In the genomic region with DNA sequence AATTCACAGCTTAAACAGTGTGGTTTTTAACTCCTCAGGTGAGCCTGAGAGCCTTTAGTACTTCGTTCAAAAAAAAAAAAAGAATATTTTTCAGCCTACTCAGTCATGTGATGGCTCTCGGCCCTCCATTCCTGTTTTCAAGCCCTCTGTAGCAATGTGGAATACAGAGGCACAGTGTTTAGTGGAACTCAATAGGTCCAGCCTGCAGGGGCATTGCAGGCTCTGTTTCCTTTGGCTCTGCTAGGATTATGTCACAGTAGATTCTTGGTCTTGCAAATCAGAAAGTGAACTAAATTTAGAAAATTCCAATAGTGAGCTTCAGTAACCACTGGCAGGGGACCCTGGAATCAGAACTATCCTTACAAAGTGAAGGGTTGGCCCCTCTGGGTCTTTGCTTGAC, we compare ENCODE assay signal across 21 mouse cellular contexts. TPM values are rescaled to one million over a fixed set of nuclear protein-coding genes. Genes with fewer than 3 reads are reported as not detected.
A peak's percentile ranks its signal among the peaks of the same experiment; 100 is the strongest.
DNase-seq lines count a peak whose midpoint lies in the region; ATAC-seq and TF ChIP-seq lines count a peak whose summit lies in the region.
"Had no signal": no experiment of that assay in that cellular context is flagged by ENCODE, and none has a peak within 500 bp of the region (broad histone marks: within the 10 kb centered on the region; RNA-seq: fewer than 3 reads in every experiment).

No protein-coding gene starts in this region.

- H3K27me3 ChIP-seq in heart, embryonic 10.5 days (ENCODE audit: insufficient read depth, poor library complexity, severe bottlenecking), result no peaks in the 10 kb centered on the region
- H3K27me3 ChIP-seq in heart, postnatal 0 days (ENCODE audit: control insufficient read depth, insufficient read depth, low read length), result no peaks in the 10 kb centered on the region
- H3K27me3 ChIP-seq in embryonic facial prominence, embryonic 15.5 days, result no peaks in the 10 kb centered on the region
- no peaks in the 10 kb centered on the region for H3K27me3 ChIP-seq in forebrain, embryonic 11.5 days (ENCODE audit: control insufficient read depth, insufficient read depth, low read length)
- H3K27me3 ChIP-seq: midbrain, embryonic 12.5 days had no signal

- no peak for TF ChIP-seq CTCF in heart, postnatal 0 days (IDR thresholded peaks at IDR 0.05; ENCODE audit: low read depth)

- H3K9ac ChIP-seq in heart, postnatal 0 days (replicated peaks; ENCODE audit: low read depth, low read length), result no peak overlapping the region
- no peak overlapping the region for H3K9ac ChIP-seq in embryonic facial prominence, embryonic 15.5 days
- H3K9ac ChIP-seq in forebrain, embryonic 11.5 days (ENCODE audit: low read length), result no peak overlapping the region
- H3K9ac ChIP-seq: liver, embryonic 15.5 days; midbrain, embryonic 12.5 days had no signal

- H3K27ac ChIP-seq in heart, embryonic 10.5 days, result no peak overlapping the region; the same call in 1 of the 2 replicates
- no peak overlapping the region for H3K27ac ChIP-seq in heart, postnatal 0 days (ENCODE audit: low read depth)
- H3K27ac ChIP-seq in embryonic facial prominence, embryonic 15.5 days (replicated peaks), result peak overlapping the region; percentile 35; the same call in 1 of the 2 replicates
- H3K27ac ChIP-seq in forebrain, embryonic 11.5 days (ENCODE audit: low read depth, low read length), result no peak overlapping the region
- H3K27ac ChIP-seq: kidney, postnatal 0 days; liver, embryonic 15.5 days; midbrain, embryonic 12.5 days; stomach, postnatal 0 days had no signal

- DNase-seq in heart, adult 11 months, result peak; percentile 79
- no peak for DNase-seq in heart, embryonic 10.5 days (ENCODE audit: low spot score)
- DNase-seq in heart, postnatal 0 days (ENCODE audit: low spot score), result peak; percentile 22
- no peak for DNase-seq in heart, adult 8-10 months (ENCODE audit: low spot score)
- DNase-seq in adipocyte (ENCODE audit: low spot score), result peak; percentile 57
- DNase-seq in gastrocnemius, postnatal 25 days, result no peak
- DNase-seq in forebrain, embryonic 11.5 days (ENCODE audit: low spot score), result no peak
- DNase-seq: adrenal gland, adult 2 months; B cell, adult 2 months; cerebellum, postnatal 14 days; gastrocnemius, postnatal 36 days; kidney, adult 18-20 months had no signal

- ATAC-seq in heart, postnatal 0 days (ENCODE audit: insufficient read depth, low read depth), result 0 out of 2 replicates have a peak, but pooled peaks have one; percentile 57
- ATAC-seq in embryonic facial prominence, embryonic 15.5 days (ENCODE audit: insufficient number of reproducible peaks, low FRiP score, low TSS enrichment, low read depth), result no peak
- no peak for ATAC-seq in forebrain, embryonic 11.5 days (replicated peaks; ENCODE audit: low FRiP score)
- ATAC-seq: forebrain, embryonic 14.5 days had no signal

- TF ChIP-seq EP300 in heart, postnatal 0 days (IDR thresholded peaks at IDR 0.05; ENCODE audit: low read depth), result no peak

- no peaks in the 10 kb centered on the region for H3K9me3 ChIP-seq in heart, embryonic 10.5 days
- H3K9me3 ChIP-seq in heart, postnatal 0 days (replicated peaks; ENCODE audit: control insufficient read depth, low read length), result no peaks in the 10 kb centered on the region
- no peaks in the 10 kb centered on the region for H3K9me3 ChIP-seq in embryonic facial prominence, embryonic 15.5 days (replicated peaks)
- H3K9me3 ChIP-seq in forebrain, embryonic 11.5 days (ENCODE audit: control insufficient read depth, low read length), result no peaks in the 10 kb centered on the region
- H3K9me3 ChIP-seq: hindbrain, embryonic 10.5 days; liver, embryonic 15.5 days; midbrain, embryonic 12.5 days had no signal

- no peak overlapping the region for H3K4me3 ChIP-seq in heart, embryonic 10.5 days
- no peak overlapping the region for H3K4me3 ChIP-seq in heart, postnatal 0 days (ENCODE audit: low read depth, low read length)
- H3K4me3 ChIP-seq in embryonic facial prominence, embryonic 15.5 days (replicated peaks), result no peak overlapping the region
- H3K4me3 ChIP-seq in forebrain, embryonic 11.5 days (ENCODE audit: low read depth, low read length), result no peak overlapping the region
- H3K4me3 ChIP-seq: hindbrain, embryonic 10.5 days; liver, embryonic 15.5 days; midbrain, embryonic 12.5 days had no signal

- no peak overlapping the region for H3K4me2 ChIP-seq in heart, postnatal 0 days (ENCODE audit: low read depth, low read length)
- no peak overlapping the region for H3K4me2 ChIP-seq in embryonic facial prominence, embryonic 15.5 days (replicated peaks)
- no peak overlapping the region for H3K4me2 ChIP-seq in forebrain, embryonic 11.5 days (ENCODE audit: low read depth, low read length, severe bottlenecking)
- H3K4me2 ChIP-seq: liver, embryonic 15.5 days; midbrain, embryonic 12.5 days had no signal

- H3K4me1 ChIP-seq in heart, embryonic 10.5 days, result peaks cover 50% of the 10 kb centered on the region
- peaks cover 7% of the 10 kb centered on the region for H3K4me1 ChIP-seq in heart, postnatal 0 days (ENCODE audit: control insufficient read depth, insufficient read depth)
- H3K4me1 ChIP-seq in embryonic facial prominence, embryonic 15.5 days, result peaks cover 18% of the 10 kb centered on the region
- peaks cover 10% of the 10 kb centered on the region for H3K4me1 ChIP-seq in forebrain, embryonic 11.5 days (replicated peaks; ENCODE audit: control insufficient read depth, insufficient read depth, low read length)
- H3K4me1 ChIP-seq: liver, embryonic 15.5 days had no signal

- H3K36me3 ChIP-seq in heart, embryonic 10.5 days, result 0 out of 2 replicates have a peak, but pooled peaks cover 10% of the 10 kb centered on the region
- no peaks in the 10 kb centered on the region for H3K36me3 ChIP-seq in heart, postnatal 0 days (replicated peaks; ENCODE audit: control insufficient read depth, insufficient read depth, low read length)
- H3K36me3 ChIP-seq in embryonic facial prominence, embryonic 15.5 days, result no peaks in the 10 kb centered on the region
- no peaks in the 10 kb centered on the region for H3K36me3 ChIP-seq in forebrain, embryonic 11.5 days (ENCODE audit: control insufficient read depth, insufficient read depth, low read length)
- H3K36me3 ChIP-seq: liver, embryonic 15.5 days; midbrain, embryonic 12.5 days had no signal

- 75% methylated on average over 2 of the region's 2 CpGs for WGBS in heart, embryonic 10.5 days
- WGBS in heart, postnatal 0 days, result 42% methylated on average over 2 of the region's 2 CpGs
- WGBS in embryonic facial prominence, embryonic 15.5 days, result 68% methylated on average over 2 of the region's 2 CpGs
- WGBS in forebrain, embryonic 11.5 days, result 81% methylated on average over 2 of the region's 2 CpGs

RNA-seq across cellular contexts. Expression of gene Pygo1, which starts 56.7 kb away (rescaled TPM):
- 1.6 and 2.2 TPM in 2 replicates for polyA plus RNA-seq in heart, embryonic 10.5 days (2016; fragmentation: Nextera tagmentation; extraction: Ambion mirVana)
- 1.9 and 2.2 TPM in 2 replicates for total RNA-seq in heart, postnatal 0 days (2014; rRNA removed; ENCODE audit: low replicate concordance)
- polyA plus RNA-seq in heart, postnatal 0 days (2015; fragmentation: Nextera tagmentation; extraction: Ambion mirVana), result 1.5 and 1.6 TPM in 2 replicates
- total RNA-seq in heart, adult 8-10 months (2022), result 10 to 100 TPM; 12.9 to 16.4 (median 14.2) TPM
- polyA plus RNA-seq in embryonic facial prominence, embryonic 15.5 days (2015; fragmentation: Nextera tagmentation; extraction: Ambion mirVana), result 7.5 and 7.6 TPM in 2 replicates
- total RNA-seq in gastrocnemius, postnatal 25 days (2021), result 1 to 10 TPM; 6.9 to 8.3 TPM
- 13.0 and 13.2 TPM in 2 replicates for polyA plus RNA-seq in forebrain, embryonic 11.5 days (2014; fragmentation: Nextera tagmentation; extraction: Ambion mirVana)
- total RNA-seq: megakaryocyte progenitor cell, adult 5-6 weeks; monocyte, adult 5-6 weeks had no signal

Comparison
In these comparisons a context has a peak if more than half of its experiments do, and no peak if none do; other contexts are left out.
1. DNase-seq: peak in heart, adult 11 months (single experiment), heart, postnatal 0 days (single experiment) and adipocyte (single experiment); none in heart, embryonic 10.5 days (single experiment), heart, adult 8-10 months (single experiment), gastrocnemius, postnatal 25 days (single experiment) and forebrain, embryonic 11.5 days (single experiment).